Mouse (Mus musculus): ENCODE measurements around the gene Secisbp2. TPM values are rescaled to one million over a fixed set of nuclear protein-coding genes. Genes with fewer than 3 reads are reported as not detected.
"Not testable (repeated sequence)": the region's sequence is repeated elsewhere in the genome, so short reads cannot be mapped to it uniquely, and the experiment has no call there.

Secisbp2 gene
- polyA plus RNA-seq, 1 experiment from 2014 or later = 27.7 TPM

DNA sequence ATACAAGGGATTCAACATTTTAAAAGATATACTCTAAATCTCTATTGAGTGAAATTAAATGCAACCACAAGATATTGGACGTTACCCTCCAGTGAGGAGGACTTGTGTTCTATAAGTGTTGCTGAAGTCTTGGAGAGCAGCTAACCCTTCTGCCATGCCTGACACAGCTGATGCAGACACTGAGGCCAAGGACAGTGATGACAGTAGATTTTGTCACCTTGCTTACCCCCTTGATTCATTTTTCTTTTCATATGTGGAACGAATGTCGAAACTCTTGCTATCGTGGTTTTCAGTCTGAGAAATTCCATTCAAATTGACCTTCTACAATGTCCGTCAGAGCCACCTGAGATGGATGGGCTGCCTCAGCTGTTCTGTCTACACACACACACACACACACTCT, 28.9 kb upstream of the Secisbp2 start:
- ATAC-seq (ENCODE audit: insufficient number of reproducible peaks, low FRiP score, low TSS enrichment, low read depth) = no peak
- Histone ChIP-seq H3K4me2 (no peak overlapping the region), H3K4me3 (no peak overlapping the region), H3K9me3 (no peaks in the 10 kb centered on the region), H3K27me3 (no peaks in the 10 kb centered on the region), H3K9ac (no peak overlapping the region), H3K4me1 (no peaks in the 10 kb centered on the region), H3K36me3 (no peaks in the 10 kb centered on the region), H3K27ac (no peak overlapping the region)
- WGBS = 82% methylated on average over 5 of the region's 5 CpGs

DNA sequence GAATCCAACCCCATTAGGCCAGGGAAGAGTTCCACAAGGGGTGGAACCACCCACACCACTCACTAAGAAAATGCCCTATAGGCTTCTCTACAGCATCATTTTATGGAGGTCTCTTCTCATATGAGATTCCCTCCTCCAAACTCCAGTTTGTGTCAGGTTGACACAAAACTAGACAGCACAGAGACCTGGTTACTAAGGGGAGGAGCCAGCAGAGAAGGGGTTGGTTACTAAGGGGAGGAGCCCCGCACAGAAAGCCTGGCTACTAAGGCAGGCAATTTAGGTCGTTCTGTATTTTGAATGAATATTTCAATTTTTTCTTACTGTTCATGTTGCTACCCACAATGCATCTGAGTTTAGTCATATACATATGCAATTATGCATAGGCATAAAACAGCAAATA, 27.8 kb upstream of the Secisbp2 start:
- Histone ChIP-seq H3K36me3 (no peaks in the 10 kb centered on the region), H3K4me2 (no peak overlapping the region), H3K9ac (no peak overlapping the region), H3K27ac (no peak overlapping the region), H3K4me3 (no peak overlapping the region), H3K9me3 (no peaks in the 10 kb centered on the region), H3K4me1 (no peaks in the 10 kb centered on the region), H3K27me3 (no peaks in the 10 kb centered on the region)
- WGBS = 86% methylated on average over 2 of the region's 2 CpGs
- ATAC-seq (ENCODE audit: insufficient number of reproducible peaks, low FRiP score, low TSS enrichment, low read depth) = no peak

DNA sequence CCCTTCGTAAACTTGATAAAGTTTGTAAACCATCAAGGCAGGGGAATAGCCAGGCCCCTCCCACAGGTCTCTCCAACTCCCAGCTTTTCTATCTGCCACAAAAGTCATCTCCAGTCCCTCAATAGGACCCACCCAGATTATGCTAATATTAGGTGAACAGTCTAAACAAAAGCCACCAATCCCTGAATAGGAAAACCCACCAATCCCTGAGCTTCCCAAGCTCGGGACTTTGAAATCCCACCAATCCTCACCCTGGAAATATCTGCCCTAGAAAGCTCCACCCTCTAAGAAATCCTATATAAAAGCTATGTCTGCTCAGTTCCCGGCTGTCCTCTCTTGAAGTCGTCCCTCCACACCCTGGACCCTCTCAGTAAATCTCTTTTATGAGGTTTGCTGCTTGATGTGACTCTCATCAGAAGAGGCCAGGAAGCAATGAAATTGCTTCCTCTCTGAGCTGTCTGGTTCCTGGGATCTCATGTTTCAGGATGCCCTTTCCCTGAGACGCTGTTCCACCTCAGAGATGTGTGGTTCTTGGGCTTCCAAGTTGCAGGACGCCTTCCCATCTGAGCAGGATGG, 23.1 kb upstream of the Secisbp2 start:
- H3K4me2 ChIP-seq = no peak overlapping the region
- 59% methylated on average over 6 of the region's 6 CpGs for WGBS
- no peak for ATAC-seq (ENCODE audit: insufficient number of reproducible peaks, low FRiP score, low TSS enrichment, low read depth)
- H3K27ac ChIP-seq = no peak overlapping the region
- no peak overlapping the region for H3K9ac ChIP-seq
- no peaks in the 10 kb centered on the region for H3K36me3 ChIP-seq
- H3K4me1 ChIP-seq = no peaks in the 10 kb centered on the region
- H3K4me3 ChIP-seq = no peak overlapping the region
- H3K27me3 ChIP-seq = no peaks in the 10 kb centered on the region
- no peaks in the 10 kb centered on the region for H3K9me3 ChIP-seq

DNA sequence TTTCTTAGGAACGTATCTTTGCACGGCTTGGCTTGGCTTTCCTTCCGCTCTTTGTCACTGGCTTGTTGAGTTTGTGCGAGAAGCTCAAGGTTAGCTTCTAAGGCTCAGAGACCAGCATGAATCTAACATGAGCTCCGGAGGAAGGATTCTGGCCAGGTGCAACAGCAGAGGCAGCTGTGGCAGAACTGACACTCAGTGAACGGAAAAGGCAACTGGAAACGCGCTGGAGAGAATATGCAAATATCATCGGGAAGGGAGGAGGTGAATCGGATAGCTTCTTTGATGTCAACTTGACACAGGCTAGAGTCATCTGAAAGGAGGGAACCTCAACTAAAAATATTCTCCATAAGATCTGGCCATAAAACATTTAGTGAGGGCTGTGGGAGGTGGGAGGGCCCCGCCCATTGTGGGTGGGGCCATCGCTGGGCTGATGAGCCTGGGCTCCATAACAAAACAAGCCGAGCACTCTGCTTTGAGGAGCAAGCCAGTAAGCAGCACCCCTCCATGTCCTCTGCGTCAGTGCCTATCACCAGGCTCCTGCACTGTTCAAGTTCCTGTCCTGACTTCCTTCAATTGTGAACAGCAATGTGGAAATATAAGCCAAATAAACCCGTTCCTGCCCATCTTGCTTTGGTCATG, 20.0 kb upstream of the Secisbp2 start:
- Histone ChIP-seq H3K9ac (no peak overlapping the region), H3K36me3 (no peaks in the 10 kb centered on the region), H3K9me3 (no peaks in the 10 kb centered on the region), H3K4me3 (no peak overlapping the region), H3K27ac (no peak overlapping the region), H3K4me1 (no peaks in the 10 kb centered on the region), H3K4me2 (no peak overlapping the region), H3K27me3 (no peaks in the 10 kb centered on the region)
- 76% methylated on average over 15 of the region's 15 CpGs for WGBS
- no peak for ATAC-seq (ENCODE audit: insufficient number of reproducible peaks, low FRiP score, low TSS enrichment, low read depth)

DNA sequence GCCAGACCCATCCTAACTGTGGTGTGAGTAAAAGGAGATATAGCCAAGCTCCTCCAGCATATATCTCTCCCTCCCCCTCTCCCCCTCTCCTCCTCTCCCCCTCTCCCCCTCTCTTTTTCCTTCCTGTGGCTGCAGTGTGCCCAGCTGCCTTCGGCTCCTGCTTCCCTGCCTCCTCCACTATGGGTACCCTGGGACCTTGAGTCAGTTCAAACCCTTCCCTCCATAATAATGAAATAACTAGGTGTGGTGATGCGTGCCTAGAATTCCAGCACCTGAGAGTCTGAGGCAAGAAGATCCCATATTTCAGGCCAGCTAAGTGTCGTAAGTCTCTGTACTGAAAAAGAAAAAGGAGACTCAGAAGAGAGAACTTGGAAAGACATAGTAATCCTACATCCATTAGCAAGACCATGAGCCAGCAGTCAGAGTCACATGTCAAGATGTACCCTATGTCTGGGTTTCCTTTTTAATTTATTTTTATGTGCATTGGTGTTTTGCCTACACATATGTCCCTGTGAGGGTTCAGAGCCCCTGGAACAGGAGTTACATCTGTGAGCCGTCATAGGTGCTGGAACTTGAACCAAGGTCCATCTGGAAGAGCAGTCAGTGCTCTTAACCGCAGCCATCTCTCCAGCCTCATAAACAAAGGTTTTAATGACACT, 18.8 kb upstream of the Secisbp2 start:
- Histone ChIP-seq H3K9me3 (no peaks in the 10 kb centered on the region), H3K4me3 (no peak overlapping the region), H3K4me2 (no peak overlapping the region), H3K4me1 (no peaks in the 10 kb centered on the region), H3K36me3 (no peaks in the 10 kb centered on the region), H3K9ac (no peak overlapping the region), H3K27me3 (no peaks in the 10 kb centered on the region), H3K27ac (no peak overlapping the region; the same call in 1 of the 2 replicates)
- ATAC-seq (ENCODE audit: insufficient number of reproducible peaks, low FRiP score, low TSS enrichment, low read depth) = peak; percentile 76; the same call in 1 of the 2 replicates
- 66% methylated on average over 5 of the region's 5 CpGs for WGBS

DNA sequence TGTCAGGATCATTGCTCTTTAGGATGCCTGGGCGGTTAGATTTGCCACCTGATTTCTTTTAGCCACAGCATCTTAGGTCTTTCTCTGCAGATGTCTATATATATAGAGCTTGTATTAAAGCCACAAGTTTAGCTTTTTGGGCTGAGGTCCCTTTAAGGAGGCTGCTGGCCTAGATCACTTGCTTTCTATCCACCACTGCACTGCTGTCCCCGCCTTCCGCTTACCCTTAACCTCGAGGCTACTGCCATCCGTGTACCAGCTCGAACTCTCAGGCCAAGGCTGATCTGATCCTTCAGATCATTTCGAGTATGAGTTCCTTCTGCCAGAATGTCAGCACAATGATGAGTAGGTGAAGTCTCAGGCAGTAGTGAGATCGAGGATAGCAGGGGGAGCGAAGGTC, 16.1 kb upstream of the Secisbp2 start:
- ATAC-seq (ENCODE audit: insufficient number of reproducible peaks, low FRiP score, low TSS enrichment, low read depth); H3K9me3 ChIP-seq; H3K4me2 ChIP-seq; H3K9ac ChIP-seq; H3K4me1 ChIP-seq; H3K27me3 ChIP-seq; H3K36me3 ChIP-seq; H3K4me3 ChIP-seq; H3K27ac ChIP-seq: not testable (repeated sequence)
- 86% methylated on average over 6 of the region's 9 CpGs for WGBS

DNA sequence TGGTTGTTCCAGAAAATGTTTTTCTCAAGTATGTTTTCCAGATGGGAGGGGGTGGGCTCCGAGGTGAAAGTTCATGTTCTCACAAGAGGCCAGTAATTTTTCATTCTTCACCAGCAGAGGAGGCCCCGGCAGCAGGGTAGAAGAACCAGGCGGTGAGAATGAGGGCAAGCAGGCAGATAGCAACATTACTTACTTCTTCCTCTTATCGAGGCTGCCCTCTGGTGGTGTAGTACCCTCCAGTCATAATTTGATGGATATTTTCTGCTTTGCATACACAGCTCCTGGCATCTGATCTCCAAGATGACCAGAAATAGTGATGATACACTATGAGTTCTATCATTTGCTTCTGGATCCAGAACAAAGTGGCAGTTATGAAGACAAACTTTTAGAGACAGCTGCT, 12.5 kb upstream of the Secisbp2 start:
- no peaks in the 10 kb centered on the region for H3K4me1 ChIP-seq
- no peaks in the 10 kb centered on the region for H3K27me3 ChIP-seq
- no peak overlapping the region for H3K4me2 ChIP-seq
- no peaks in the 10 kb centered on the region for H3K36me3 ChIP-seq
- 85% methylated on average over 4 of the region's 4 CpGs for whole genome bisulfite sequencing
- ATAC-seq (ENCODE audit: insufficient number of reproducible peaks, low FRiP score, low TSS enrichment, low read depth) = no peak
- H3K9me3 ChIP-seq = no peaks in the 10 kb centered on the region
- H3K27ac ChIP-seq = no peak overlapping the region
- no peak overlapping the region for H3K4me3 ChIP-seq
- no peak overlapping the region for H3K9ac ChIP-seq

DNA sequence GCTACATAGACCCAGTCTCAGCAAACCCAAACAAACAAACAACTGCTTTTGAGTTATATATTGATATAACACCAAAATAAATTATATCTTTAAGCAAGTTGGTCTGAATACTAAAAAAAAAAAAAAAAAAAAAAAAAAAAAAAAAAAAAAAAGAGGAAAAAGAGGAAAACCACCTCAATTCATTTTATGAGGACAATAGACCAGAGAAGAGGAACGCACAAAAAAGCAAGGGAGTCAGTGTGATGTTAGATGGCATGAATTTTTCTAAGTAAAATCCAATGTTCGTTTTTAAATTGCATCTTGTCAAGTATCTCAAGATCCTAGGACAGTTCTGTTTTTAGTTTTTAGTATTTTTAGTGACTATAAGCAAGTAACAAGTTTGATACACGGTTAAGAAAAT, 10.1 kb upstream of the Secisbp2 start:
- no peak overlapping the region for H3K9ac ChIP-seq
- H3K27ac ChIP-seq = no peak overlapping the region
- H3K36me3 ChIP-seq = no peaks in the 10 kb centered on the region
- no peak for ATAC-seq (ENCODE audit: insufficient number of reproducible peaks, low FRiP score, low TSS enrichment, low read depth)
- WGBS = 77% methylated on average over 3 of the region's 3 CpGs
- H3K4me3 ChIP-seq = no peak overlapping the region
- H3K27me3 ChIP-seq = no peaks in the 10 kb centered on the region
- 0 out of 2 replicates have a peak, but pooled peaks cover 3% of the 10 kb centered on the region for H3K4me1 ChIP-seq
- H3K9me3 ChIP-seq = no peaks in the 10 kb centered on the region
- no peak overlapping the region for H3K4me2 ChIP-seq

DNA sequence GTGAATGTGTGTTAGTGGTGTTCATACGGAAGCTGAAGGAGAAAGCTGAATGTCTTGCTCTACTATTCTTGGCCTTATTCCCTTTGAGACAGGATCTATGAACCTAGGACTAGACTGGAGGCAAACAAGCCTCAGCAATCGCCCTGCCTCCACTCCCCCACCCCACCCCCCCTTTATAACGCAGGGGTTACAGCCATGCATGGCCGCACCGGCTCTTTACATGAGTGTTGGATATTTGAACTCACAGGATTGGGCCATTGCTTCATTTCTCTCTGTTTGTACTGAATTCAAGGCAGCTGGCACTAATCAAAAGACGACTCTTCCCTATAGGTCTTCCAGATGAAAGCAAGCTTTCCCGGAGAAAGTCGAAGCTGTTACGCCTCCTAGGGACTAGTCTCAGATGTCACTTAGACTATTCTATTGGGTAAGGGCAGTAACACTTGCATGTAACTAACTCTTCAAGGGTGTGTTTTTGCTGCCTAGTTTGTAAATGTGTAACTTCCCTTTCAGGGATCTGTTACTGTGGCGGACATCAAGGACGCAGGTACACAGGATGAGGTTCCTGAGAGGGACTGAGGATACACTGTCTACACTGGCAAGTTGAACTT, 9.2 kb upstream of the Secisbp2 start:
- Histone ChIP-seq H3K27ac (no peak overlapping the region), H3K27me3 (no peaks in the 10 kb centered on the region), H3K36me3 (no peaks in the 10 kb centered on the region), H3K4me3 (no peak overlapping the region), H3K4me2 (no peak overlapping the region), H3K4me1 (peaks cover 11% of the 10 kb centered on the region), H3K9ac (no peak overlapping the region), H3K9me3 (no peaks in the 10 kb centered on the region)
- WGBS = 35% methylated on average over 11 of the region's 11 CpGs
- ATAC-seq (ENCODE audit: insufficient number of reproducible peaks, low FRiP score, low TSS enrichment, low read depth) = no peak

DNA sequence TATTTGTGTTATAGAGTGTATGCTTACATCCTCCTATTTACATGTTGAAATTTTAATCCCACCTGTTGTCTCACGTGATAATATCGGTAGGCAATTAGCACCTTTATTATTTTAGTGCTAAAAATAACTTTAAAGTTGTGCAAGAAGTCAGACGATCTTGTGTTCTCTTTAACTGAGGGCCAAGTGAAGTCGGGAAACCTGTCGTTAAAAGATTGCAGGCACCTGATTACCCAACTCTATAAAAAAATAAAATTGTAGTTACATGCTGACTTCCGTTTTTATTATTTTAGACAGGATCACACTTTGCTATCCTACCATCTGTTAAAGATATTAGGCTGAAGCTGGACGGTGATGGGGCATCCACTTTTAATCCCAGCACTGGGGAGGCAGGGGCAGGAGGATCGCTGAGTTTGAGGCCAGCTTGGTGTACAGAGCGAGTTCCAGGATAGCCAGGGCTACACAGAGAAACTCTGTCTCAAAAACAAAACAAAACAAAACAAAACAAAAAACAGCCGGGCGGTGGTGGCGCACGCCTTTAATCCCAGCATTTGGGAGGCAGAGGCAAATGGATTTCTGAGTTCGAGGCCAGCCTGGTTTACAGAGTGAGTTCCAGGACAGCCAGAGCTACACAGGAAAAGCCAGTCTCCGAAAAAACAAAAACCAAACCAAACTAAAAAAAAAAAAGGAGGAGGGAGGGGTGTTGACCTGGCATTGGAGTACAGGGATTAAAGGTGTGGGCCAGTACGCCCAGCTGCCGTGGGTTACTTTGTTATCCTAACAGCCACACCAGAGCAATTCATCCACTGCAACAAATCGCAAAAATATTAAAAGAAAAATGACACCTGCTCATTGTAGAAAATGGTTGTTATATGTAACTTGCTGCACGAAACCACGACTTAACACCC, 7.3 kb upstream of the Secisbp2 start:
- Histone ChIP-seq H3K4me1 (peaks cover 17% of the 10 kb centered on the region), H3K4me3 (peak overlapping the region; percentile 72), H3K9ac (peak overlapping the region; percentile 45; the same call in 1 of the 2 replicates), H3K9me3 (no peaks in the 10 kb centered on the region), H3K27ac (peak overlapping the region; percentile 72), H3K4me2 (peak overlapping the region; percentile 58), H3K27me3 (no peaks in the 10 kb centered on the region), H3K36me3 (no peaks in the 10 kb centered on the region)
- ATAC-seq (ENCODE audit: insufficient number of reproducible peaks, low FRiP score, low TSS enrichment, low read depth) = peak; percentile 5; the same call in 1 of the 2 replicates
- WGBS = 33% methylated on average over 20 of the region's 20 CpGs

Data from limb, embryonic 15.5 days (tissue).